Mouse (Mus musculus): ENCODE measurements around the gene Adam15. TPM values are rescaled to one million over a fixed set of nuclear protein-coding genes. Genes with fewer than 3 reads are reported as not detected.

The Adam15 gene
- polyA plus RNA-seq, 1 experiment from 2014 or later, result 9.1 TPM

DNA sequence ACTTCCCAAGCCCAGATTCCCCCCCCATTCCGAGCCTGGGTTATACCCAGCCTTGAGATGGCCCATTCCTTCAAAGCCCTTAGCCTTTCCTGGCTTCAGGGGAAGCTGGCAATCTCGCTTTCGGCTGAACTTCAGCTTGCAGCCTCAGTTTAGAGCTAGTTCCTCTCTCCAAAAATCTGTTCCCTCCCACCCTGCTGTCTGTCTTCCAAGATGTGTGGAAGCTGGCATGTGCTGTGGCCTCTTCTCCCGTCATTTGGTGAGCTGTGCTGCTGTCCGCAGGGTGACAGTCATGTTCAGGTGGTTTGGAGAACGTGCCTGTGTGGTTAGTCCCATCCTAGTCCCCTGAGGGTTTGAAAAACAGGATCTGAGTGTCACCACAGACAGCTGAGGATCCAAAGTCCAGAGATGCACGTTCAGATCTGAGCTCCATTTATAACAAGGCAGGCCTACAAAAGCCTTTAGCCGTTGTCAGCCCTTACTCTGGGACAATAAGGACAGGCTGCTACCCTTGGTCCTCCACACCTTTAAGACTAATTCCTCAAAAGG, 54.0 kb downstream of the Adam15 start:
- 0 out of 2 replicates have a peak, but pooled peaks cover 3% of the 10 kb centered on the region for H3K27me3 ChIP-seq (ENCODE audit: insufficient read depth, low read length)
- ATAC-seq (no peak), DNase-seq (no peak)
- TF ChIP-seq CTCF (IDR thresholded peaks at IDR 0.05; ENCODE audit: low read depth) (no peak), EP300 (IDR thresholded peaks at IDR 0.05; ENCODE audit: low read depth) (no peak)
- H3K36me3 ChIP-seq (replicated peaks; ENCODE audit: insufficient read depth, low read length), result no peaks in the 10 kb centered on the region
- H3K9ac ChIP-seq (replicated peaks), result no peak overlapping the region
- H3K4me2 ChIP-seq (ENCODE audit: low read depth, low read length), result no peak overlapping the region
- no peak overlapping the region for H3K4me3 ChIP-seq (ENCODE audit: low read depth, low read length)
- H3K4me1 ChIP-seq (ENCODE audit: insufficient read depth), result peaks cover 13% of the 10 kb centered on the region; the same call in 1 of the 2 replicates
- no peaks in the 10 kb centered on the region for H3K9me3 ChIP-seq (ENCODE audit: low read length)
- WGBS (ENCODE audit: insufficient replicate concordance), result 47% methylated on average over 8 of the region's 8 CpGs
- H3K27ac ChIP-seq (ENCODE audit: low read depth), result peak overlapping the region; percentile 46; the same call in 1 of the 2 replicates

DNA sequence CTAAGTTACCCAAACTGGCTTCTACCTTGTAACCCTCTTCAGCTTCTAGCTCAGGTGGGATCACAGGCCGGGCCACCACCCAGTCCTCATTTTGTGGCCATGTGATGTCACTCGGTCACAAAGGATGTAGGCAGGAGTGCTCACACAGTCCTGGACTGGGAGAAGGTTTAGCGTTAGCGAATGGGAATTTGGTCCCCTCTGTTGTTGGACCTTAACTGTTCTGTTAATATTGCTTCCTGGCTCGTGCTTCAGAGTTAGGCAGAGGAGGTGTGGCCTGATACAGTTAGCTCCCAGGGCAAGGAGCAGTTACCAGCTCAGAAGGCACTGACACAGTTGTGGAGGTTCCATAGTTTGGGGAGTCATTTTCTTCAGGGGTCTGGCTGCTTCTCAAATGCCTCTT, 55.6 kb downstream of the Adam15 start:
- no peaks in the 10 kb centered on the region for H3K9me3 ChIP-seq (ENCODE audit: low read length)
- 62% methylated on average over 5 of the region's 5 CpGs for WGBS (ENCODE audit: insufficient replicate concordance)
- no peak overlapping the region for H3K9ac ChIP-seq (replicated peaks)
- peak overlapping the region; percentile 93 for H3K27ac ChIP-seq (ENCODE audit: low read depth)
- no peaks in the 10 kb centered on the region for H3K27me3 ChIP-seq (ENCODE audit: insufficient read depth, low read length)
- TF ChIP-seq CTCF (IDR thresholded peaks at IDR 0.05; ENCODE audit: low read depth) (no peak), EP300 (IDR thresholded peaks at IDR 0.05; ENCODE audit: low read depth) (no peak)
- H3K4me1 ChIP-seq (ENCODE audit: insufficient read depth), result peaks cover 13% of the 10 kb centered on the region; the same call in 1 of the 2 replicates
- DNase-seq (no peak), ATAC-seq (peak; percentile 22; the same call in 1 of the 2 replicates)
- H3K4me3 ChIP-seq (ENCODE audit: low read depth, low read length), result no peak overlapping the region
- no peaks in the 10 kb centered on the region for H3K36me3 ChIP-seq (replicated peaks; ENCODE audit: insufficient read depth, low read length)
- no peak overlapping the region for H3K4me2 ChIP-seq (ENCODE audit: low read depth, low read length)

GRCm38 (mm10) chr3:89293247-89293918, 56.4 kb downstream of the Adam15 start:
- TF ChIP-seq EP300 (IDR thresholded peaks at IDR 0.05; ENCODE audit: low read depth) (peak; percentile 62), CTCF (IDR thresholded peaks at IDR 0.05; ENCODE audit: low read depth) (no peak)
- DNase-seq (peak; percentile 71), ATAC-seq (peak; percentile 96)
- 58% methylated on average over 11 of the region's 11 CpGs for WGBS (ENCODE audit: insufficient replicate concordance)
- peak overlapping the region; percentile 93 for H3K27ac ChIP-seq (ENCODE audit: low read depth)
- H3K4me1 ChIP-seq (ENCODE audit: insufficient read depth), result peaks cover 12% of the 10 kb centered on the region; the same call in 1 of the 2 replicates
- H3K27me3 ChIP-seq (ENCODE audit: insufficient read depth, low read length), result no peaks in the 10 kb centered on the region
- no peaks in the 10 kb centered on the region for H3K36me3 ChIP-seq (replicated peaks; ENCODE audit: insufficient read depth, low read length)
- no peaks in the 10 kb centered on the region for H3K9me3 ChIP-seq (ENCODE audit: low read length)
- H3K4me2 ChIP-seq (ENCODE audit: low read depth, low read length), result no peak overlapping the region
- no peak overlapping the region; the same call in 1 of the 2 replicates for H3K9ac ChIP-seq (replicated peaks)
- H3K4me3 ChIP-seq (ENCODE audit: low read depth, low read length), result no peak overlapping the region

DNA sequence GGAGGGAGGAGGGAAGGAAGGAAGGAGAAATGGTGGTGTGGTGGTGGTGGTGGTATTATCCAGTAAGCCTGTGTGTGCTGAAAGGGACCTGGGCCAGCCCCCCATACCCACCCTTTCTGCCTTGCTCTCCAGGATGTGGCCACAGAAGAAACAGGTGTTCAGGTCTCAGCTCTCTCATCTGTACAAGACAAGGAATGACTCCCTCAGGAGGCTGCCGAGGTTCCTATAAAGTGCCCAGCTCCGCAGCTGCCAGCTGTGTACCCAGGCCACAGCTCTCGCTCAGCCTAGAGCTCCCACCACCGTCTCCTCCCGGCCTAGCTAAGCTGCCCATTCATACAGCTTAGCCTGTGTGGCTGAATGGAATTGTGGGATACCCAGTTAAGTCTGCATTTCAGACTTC, 57.5 kb downstream of the Adam15 start:
- no peaks in the 10 kb centered on the region for H3K27me3 ChIP-seq (ENCODE audit: insufficient read depth, low read length)
- H3K4me3 ChIP-seq (ENCODE audit: low read depth, low read length), result no peak overlapping the region
- no peak for DNase-seq
- H3K36me3 ChIP-seq (replicated peaks; ENCODE audit: insufficient read depth, low read length), result no peaks in the 10 kb centered on the region
- no peaks in the 10 kb centered on the region for H3K9me3 ChIP-seq (ENCODE audit: low read length)
- no peak overlapping the region for H3K9ac ChIP-seq (replicated peaks)
- H3K4me2 ChIP-seq (ENCODE audit: low read depth, low read length), result no peak overlapping the region
- peak overlapping the region; percentile 93 for H3K27ac ChIP-seq (ENCODE audit: low read depth)
- WGBS (ENCODE audit: insufficient replicate concordance), result 72% methylated on average over 5 of the region's 5 CpGs
- no peak for ATAC-seq
- no peak for TF ChIP-seq CTCF (IDR thresholded peaks at IDR 0.05; ENCODE audit: low read depth)
- TF ChIP-seq EP300 (IDR thresholded peaks at IDR 0.05; ENCODE audit: low read depth), result no peak
- peaks cover 10% of the 10 kb centered on the region; the same call in 1 of the 2 replicates for H3K4me1 ChIP-seq (ENCODE audit: insufficient read depth)

- H3K4me1 ChIP-seq (ENCODE audit: insufficient read depth), result peaks cover 10% of the 10 kb centered on the region; the same call in 1 of the 2 replicates
- ATAC-seq (no peak), DNase-seq (no peak)
- no peaks in the 10 kb centered on the region for H3K27me3 ChIP-seq (ENCODE audit: insufficient read depth, low read length)
- no peak for TF ChIP-seq CTCF (IDR thresholded peaks at IDR 0.05; ENCODE audit: low read depth)
- no peak for TF ChIP-seq EP300 (IDR thresholded peaks at IDR 0.05; ENCODE audit: low read depth)
- 38% methylated on average over 10 of the region's 10 CpGs for WGBS (ENCODE audit: insufficient replicate concordance)
- H3K27ac ChIP-seq (ENCODE audit: low read depth), result peak overlapping the region; percentile 93; the same call in 1 of the 2 replicates
- H3K9ac ChIP-seq (replicated peaks), result no peak overlapping the region
- no peaks in the 10 kb centered on the region for H3K36me3 ChIP-seq (replicated peaks; ENCODE audit: insufficient read depth, low read length)
- H3K9me3 ChIP-seq (ENCODE audit: low read length), result no peaks in the 10 kb centered on the region
- no peak overlapping the region for H3K4me2 ChIP-seq (ENCODE audit: low read depth, low read length)
- H3K4me3 ChIP-seq (ENCODE audit: low read depth, low read length), result no peak overlapping the region
These were observed 57.9 kb downstream of the Adam15 start for GRCm38 (mm10) chr3:89291874-89292273.

Other genes with a start within 250 kb of the Adam15 start
- not detected in 2 replicates for gene Gm43738, start 248.9 kb downstream of the Adam15 start, polyA plus RNA-seq (2015; fragmentation: Nextera tagmentation; extraction: Ambion mirVana)
- gene Fdps, start 248.0 kb downstream of the Adam15 start, polyA plus RNA-seq (2015; fragmentation: Nextera tagmentation; extraction: Ambion mirVana), result 75.8 and 82.2 TPM in 2 replicates
- 18.6 and 27.8 TPM in 2 replicates for gene Pklr, start 213.9 kb downstream of the Adam15 start, polyA plus RNA-seq (2015; fragmentation: Nextera tagmentation; extraction: Ambion mirVana)
- gene Hcn3, start 189.8 kb downstream of the Adam15 start, polyA plus RNA-seq (2015; fragmentation: Nextera tagmentation; extraction: Ambion mirVana), result 0.19 and 0.49 TPM in 2 replicates
- gene Clk2, start 185.2 kb downstream of the Adam15 start, polyA plus RNA-seq (2015; fragmentation: Nextera tagmentation; extraction: Ambion mirVana), result 5.0 and 5.7 TPM in 2 replicates
- 50.1 and 52.2 TPM in 2 replicates for gene Scamp3, start 172.5 kb downstream of the Adam15 start, polyA plus RNA-seq (2015; fragmentation: Nextera tagmentation; extraction: Ambion mirVana)
- gene Fam189b, start 166.9 kb downstream of the Adam15 start, polyA plus RNA-seq (2015; fragmentation: Nextera tagmentation; extraction: Ambion mirVana), result 1.4 and 2.1 TPM in 2 replicates
- 25.8 and 26.3 TPM in 2 replicates for gene Gba, start 147.1 kb downstream of the Adam15 start, polyA plus RNA-seq (2015; fragmentation: Nextera tagmentation; extraction: Ambion mirVana)
- 1.3 and 1.8 TPM in 2 replicates for gene Thbs3, start 134.8 kb downstream of the Adam15 start, polyA plus RNA-seq (2015; fragmentation: Nextera tagmentation; extraction: Ambion mirVana)
- gene Mtx1, start 122.9 kb downstream of the Adam15 start, polyA plus RNA-seq (2015; fragmentation: Nextera tagmentation; extraction: Ambion mirVana), result 105 and 111 TPM in 2 replicates
- 0.40 and 0.56 TPM in 2 replicates for gene Muc1, start 120.9 kb downstream of the Adam15 start, polyA plus RNA-seq (2015; fragmentation: Nextera tagmentation; extraction: Ambion mirVana)
- 141 TPM in 2 replicates for gene Krtcap2, start 104.0 kb downstream of the Adam15 start, polyA plus RNA-seq (2015; fragmentation: Nextera tagmentation; extraction: Ambion mirVana)
- gene Trim46, start 103.7 kb downstream of the Adam15 start, polyA plus RNA-seq (2015; fragmentation: Nextera tagmentation; extraction: Ambion mirVana), result 0.06 and 0.21 TPM in 2 replicates
- 63.2 and 73.2 TPM in 2 replicates for gene Dpm3, start 90.6 kb downstream of the Adam15 start, polyA plus RNA-seq (2015; fragmentation: Nextera tagmentation; extraction: Ambion mirVana)
- 18.3 and 19.6 TPM in 2 replicates for gene Slc50a1, start 79.4 kb downstream of the Adam15 start, polyA plus RNA-seq (2015; fragmentation: Nextera tagmentation; extraction: Ambion mirVana)
- 22.1 and 27.8 TPM in 2 replicates for gene Efna1, start 68.9 kb downstream of the Adam15 start, polyA plus RNA-seq (2015; fragmentation: Nextera tagmentation; extraction: Ambion mirVana)
- not detected in 2 replicates for gene Efna3, start 27.0 kb downstream of the Adam15 start, polyA plus RNA-seq (2015; fragmentation: Nextera tagmentation; extraction: Ambion mirVana)
- 0.36 and 0.56 TPM in 2 replicates for gene Efna4, start 12.0 kb downstream of the Adam15 start, polyA plus RNA-seq (2015; fragmentation: Nextera tagmentation; extraction: Ambion mirVana)
- 0.05 TPM in 1 of 2 replicates, not detected in the other for gene Dcst2, start 12.0 kb upstream of the Adam15 start, polyA plus RNA-seq (2015; fragmentation: Nextera tagmentation; extraction: Ambion mirVana)
- gene Dcst1, start 15.3 kb upstream of the Adam15 start, polyA plus RNA-seq (2015; fragmentation: Nextera tagmentation; extraction: Ambion mirVana), result 0.13 and 0.15 TPM in 2 replicates
- gene Zbtb7b, start 44.8 kb upstream of the Adam15 start, polyA plus RNA-seq (2015; fragmentation: Nextera tagmentation; extraction: Ambion mirVana), result 4.1 and 4.7 TPM in 2 replicates
- not detected in 2 replicates for gene Lenep, start 52.8 kb upstream of the Adam15 start, polyA plus RNA-seq (2015; fragmentation: Nextera tagmentation; extraction: Ambion mirVana)
- 18.8 and 20.0 TPM in 2 replicates for gene Flad1, start 61.9 kb upstream of the Adam15 start, polyA plus RNA-seq (2015; fragmentation: Nextera tagmentation; extraction: Ambion mirVana)
- 130 and 141 TPM in 2 replicates for gene Cks1b, start 68.4 kb upstream of the Adam15 start, polyA plus RNA-seq (2015; fragmentation: Nextera tagmentation; extraction: Ambion mirVana)
- gene Shc1, start 68.4 kb upstream of the Adam15 start, polyA plus RNA-seq (2015; fragmentation: Nextera tagmentation; extraction: Ambion mirVana), result 23.8 and 24.7 TPM in 2 replicates
- gene Pygo2, start 80.2 kb upstream of the Adam15 start, polyA plus RNA-seq (2015; fragmentation: Nextera tagmentation; extraction: Ambion mirVana), result 5.9 and 6.9 TPM in 2 replicates
- 9.4 and 9.8 TPM in 2 replicates for gene Pbxip1, start 86.7 kb upstream of the Adam15 start, polyA plus RNA-seq (2015; fragmentation: Nextera tagmentation; extraction: Ambion mirVana)
- 13.4 and 13.8 TPM in 2 replicates for gene Pmvk, start 104.5 kb upstream of the Adam15 start, polyA plus RNA-seq (2015; fragmentation: Nextera tagmentation; extraction: Ambion mirVana)
- gene Kcnn3, start 170.2 kb upstream of the Adam15 start, polyA plus RNA-seq (2015; fragmentation: Nextera tagmentation; extraction: Ambion mirVana), result 0.04 TPM in 2 replicates

Measured in liver, postnatal 0 days (tissue).